Mouse (Mus musculus): ENCODE measurements at regions not wholly inside any gene's neighbourhood (a gene's known extent, or its start where the extent isn't known, plus 50 kb on each side); places are given as distances from the start of the nearest gene placed in this dataset.

DNA sequence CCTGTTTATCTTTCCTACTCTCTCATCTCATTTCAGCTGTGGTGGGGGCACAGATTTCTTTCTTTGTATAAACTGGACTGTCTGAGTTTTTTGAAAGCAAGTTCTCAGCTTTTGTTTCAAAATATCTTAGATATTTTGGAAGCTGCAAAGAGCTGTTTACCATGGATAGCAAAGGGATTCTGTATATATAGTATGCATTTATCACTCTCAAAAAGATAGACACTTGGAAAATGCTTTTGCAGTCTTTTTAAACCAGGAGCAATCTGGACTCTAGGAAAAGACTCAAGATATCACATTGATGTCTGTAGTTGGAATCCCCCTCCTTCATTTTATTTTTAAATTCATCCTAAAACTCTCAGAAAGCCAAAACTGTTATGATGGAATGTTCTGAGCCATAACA, 177.9 kb upstream of the Gm9972 start:
- TF ChIP-seq POLR2AphosphoS2 (IDR thresholded peaks at IDR 0.05; ENCODE audit: low read length) (no peak), CTCF (IDR thresholded peaks at IDR 0.05 in 2 of 3, conservative IDR thresholded peaks at IDR 0.05 in 1 of 3; ENCODE audit: control insufficient read depth in 1 of 3, insufficient read depth in 1 of 3, low read depth in 2 of 3, low read length in 3 of 3, poor library complexity in 1 of 3, severe bottlenecking in 1 of 3) (no peak), NRF1 (IDR thresholded peaks at IDR 0.05; ENCODE audit: insufficient read depth, low read depth, low read length, poor library complexity, severe bottlenecking) (no peak), ELF1 (IDR thresholded peaks at IDR 0.05; ENCODE audit: low read depth, low read length) (no peak), POLR2A (IDR thresholded peaks at IDR 0.05; ENCODE audit: control insufficient read depth in 1 of 2, insufficient read depth in 1 of 2, low read depth in 1 of 2, low read length in 2 of 2, poor library complexity in 1 of 2) (no peak), MAZ (IDR thresholded peaks at IDR 0.05; ENCODE audit: low read depth, low read length) (no peak), MXI1 (IDR thresholded peaks at IDR 0.05; ENCODE audit: low read depth, low read length) (no peak), ETS1 (IDR thresholded peaks at IDR 0.05; ENCODE audit: low read depth, low read length) (no peak), MAX (IDR thresholded peaks at IDR 0.05; ENCODE audit: low read length) (no peak), CHD2 (IDR thresholded peaks at IDR 0.05; ENCODE audit: low read length) (no peak)
